In the genomic region with DNA sequence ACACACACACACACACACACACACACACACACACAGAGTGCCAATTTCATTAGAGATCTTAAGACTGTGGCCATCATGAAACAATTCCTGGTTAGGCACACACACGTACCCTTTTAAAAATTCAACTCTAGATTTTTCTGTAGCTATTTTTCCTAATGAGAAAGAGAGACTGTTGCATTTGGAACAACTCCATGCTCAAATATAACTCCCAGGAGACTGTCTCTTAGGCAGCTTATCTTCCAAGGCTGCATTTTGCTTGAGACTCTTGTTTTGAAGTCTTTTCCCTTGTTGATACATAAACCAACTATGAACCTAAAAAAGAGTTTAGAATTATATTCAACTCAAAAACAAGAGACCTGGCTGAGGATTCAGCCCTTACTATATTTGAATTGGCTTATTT, we compare ENCODE assay signal across 22 mouse cellular contexts.
DNase-seq lines count a peak whose midpoint lies in the region; ATAC-seq and TF ChIP-seq lines count a peak whose summit lies in the region.
"Had no signal": no experiment of that assay in that cellular context is flagged by ENCODE, and none has a peak within 500 bp of the region (broad histone marks: within the 10 kb centered on the region; RNA-seq: fewer than 3 reads in every experiment).

No protein-coding gene starts in this region.

- intact Hi-C loops in heart, adult 2 months (cut with DNase I): no loop called here
- intact Hi-C loops in heart, postnatal 36 days (cut with DNase I): loop anchor here (10.0 kb wide), 1 partner anchor 139 kb away; no protein-coding TSS in a partner anchor

- no peak overlapping the region for H3K9ac ChIP-seq in embryonic facial prominence, embryonic 14.5 days (ENCODE audit: low read depth, low read length)
- H3K9ac ChIP-seq in heart, adult 2 months (ENCODE audit: low read depth, low read length): no peak overlapping the region
- H3K9ac ChIP-seq in kidney, postnatal 0 days (ENCODE audit: low read depth, low read length): no peak overlapping the region
- H3K9ac ChIP-seq: forebrain, embryonic 15.5 days; hindbrain, embryonic 12.5 days had no signal

- no peak overlapping the region for H3K27ac ChIP-seq in embryonic facial prominence, embryonic 14.5 days (replicated peaks; ENCODE audit: low read depth, low read length)
- H3K27ac ChIP-seq in embryonic facial prominence, embryonic 10.5 days (replicated peaks): no peak overlapping the region
- H3K27ac ChIP-seq in heart, adult 2 months: peak overlapping the region; percentile 2
- no peak overlapping the region for H3K27ac ChIP-seq in kidney, postnatal 0 days
- H3K27ac ChIP-seq: forebrain, embryonic 15.5 days; hindbrain, embryonic 12.5 days had no signal

- H3K79me2 ChIP-seq in heart, adult 2 months (replicated peaks; ENCODE audit: control insufficient read depth, insufficient read depth, low read length): no peaks in the 10 kb centered on the region

- ATAC-seq in embryonic facial prominence, embryonic 14.5 days (ENCODE audit: low read depth): no peak
- ATAC-seq in kidney, postnatal 0 days (replicated peaks; ENCODE audit: low FRiP score, low read depth): no peak
- ATAC-seq: CD4-positive, CD25-positive, alpha-beta regulatory T cell, adult 4 months; forebrain, embryonic 15.5 days; hindbrain, embryonic 16.5 days; inflammation-experienced regulatory T-cells, adult 6 months; intestine, postnatal 0 days had no signal

- no peaks in the 10 kb centered on the region for H3K9me3 ChIP-seq in embryonic facial prominence, embryonic 14.5 days (ENCODE audit: control insufficient read depth, low read length)
- H3K9me3 ChIP-seq in embryonic facial prominence, embryonic 10.5 days: no peaks in the 10 kb centered on the region
- H3K9me3 ChIP-seq in kidney, postnatal 0 days (replicated peaks; ENCODE audit: low read length): no peaks in the 10 kb centered on the region
- H3K9me3 ChIP-seq: forebrain, embryonic 15.5 days; G1E; hindbrain, embryonic 12.5 days had no signal

- 58% methylated on average over 1 of the region's 1 CpGs for WGBS in embryonic facial prominence, embryonic 14.5 days
- WGBS in embryonic facial prominence, embryonic 10.5 days: 87% methylated on average over 1 of the region's 1 CpGs
- 63% methylated on average over 1 of the region's 1 CpGs for WGBS in heart, adult 2 months
- 61% methylated on average over 1 of the region's 1 CpGs for WGBS in kidney, postnatal 0 days

- H3K4me3 ChIP-seq in embryonic facial prominence, embryonic 14.5 days (ENCODE audit: low read depth, low read length): no peak overlapping the region
- H3K4me3 ChIP-seq in embryonic facial prominence, embryonic 10.5 days: no peak overlapping the region
- H3K4me3 ChIP-seq in heart, adult 2 months: no peak overlapping the region
- no peak overlapping the region for H3K4me3 ChIP-seq in kidney, postnatal 0 days (replicated peaks; ENCODE audit: low read depth, low read length)
- H3K4me3 ChIP-seq: forebrain, embryonic 15.5 days; hindbrain, embryonic 12.5 days had no signal

- peak; percentile 37 for DNase-seq in embryonic facial prominence, embryonic 14.5 days (ENCODE audit: low spot score)
- no peak for DNase-seq in embryonic facial prominence, embryonic 10.5 days (ENCODE audit: low spot score)
- DNase-seq in heart, adult 2 months: no peak
- no peak for DNase-seq in heart, postnatal 36 days
- peak; percentile 65 for DNase-seq in kidney, postnatal 0 days (ENCODE audit: low spot score)
- DNase-seq in kidney, postnatal 25 days: no peak
- DNase-seq in adipocyte (ENCODE audit: low spot score): peak; percentile 59
- DNase-seq: adrenal gland, adult 8-10 months; adrenal gland, postnatal 36 days; B cell, adult 2 months; cerebellum, adult 2 months; cerebellum, postnatal 10 days; gastrocnemius, postnatal 36 days; heart, adult 18-20 months; heart, postnatal 14 days had no signal

- TF ChIP-seq EP300 in heart, adult 2 months (IDR thresholded peaks at IDR 0.05; ENCODE audit: insufficient read depth, low read depth, low read length): no peak

- H3K27me3 ChIP-seq in embryonic facial prominence, embryonic 14.5 days (replicated peaks; ENCODE audit: control insufficient read depth, insufficient read depth, low read length): no peaks in the 10 kb centered on the region
- no peaks in the 10 kb centered on the region for H3K27me3 ChIP-seq in embryonic facial prominence, embryonic 10.5 days (replicated peaks; ENCODE audit: low read depth, poor library complexity, severe bottlenecking)
- no peaks in the 10 kb centered on the region for H3K27me3 ChIP-seq in heart, adult 2 months (ENCODE audit: control insufficient read depth, insufficient read depth, low read length)
- no peaks in the 10 kb centered on the region for H3K27me3 ChIP-seq in kidney, postnatal 0 days (ENCODE audit: insufficient read depth, low read length)
- H3K27me3 ChIP-seq: forebrain, embryonic 15.5 days; hindbrain, embryonic 12.5 days had no signal

- no peak overlapping the region for H3K4me2 ChIP-seq in embryonic facial prominence, embryonic 14.5 days (ENCODE audit: low read depth, low read length)
- no peak overlapping the region for H3K4me2 ChIP-seq in kidney, postnatal 0 days (ENCODE audit: low read length)
- H3K4me2 ChIP-seq: forebrain, embryonic 15.5 days; hindbrain, embryonic 12.5 days had no signal

- no peaks in the 10 kb centered on the region for H3K36me3 ChIP-seq in embryonic facial prominence, embryonic 14.5 days (ENCODE audit: control insufficient read depth, insufficient read depth, low read length)
- H3K36me3 ChIP-seq in embryonic facial prominence, embryonic 10.5 days (replicated peaks): no peaks in the 10 kb centered on the region
- no peaks in the 10 kb centered on the region; the same call in 1 of the 2 replicates for H3K36me3 ChIP-seq in heart, adult 2 months (ENCODE audit: control insufficient read depth, insufficient read depth, low read length)
- H3K36me3 ChIP-seq in kidney, postnatal 0 days (ENCODE audit: insufficient read depth, low read length): no peaks in the 10 kb centered on the region
- H3K36me3 ChIP-seq: forebrain, embryonic 15.5 days; G1E; hindbrain, embryonic 12.5 days had no signal

- peaks cover 7% of the 10 kb centered on the region for H3K4me1 ChIP-seq in embryonic facial prominence, embryonic 14.5 days (ENCODE audit: control insufficient read depth, insufficient read depth, low read length)
- H3K4me1 ChIP-seq in embryonic facial prominence, embryonic 10.5 days: peaks cover 14% of the 10 kb centered on the region
- H3K4me1 ChIP-seq in heart, adult 2 months (ENCODE audit: control insufficient read depth, insufficient read depth, low read length): peaks cover 6% of the 10 kb centered on the region
- H3K4me1 ChIP-seq in kidney, postnatal 0 days (replicated peaks; ENCODE audit: insufficient read depth, low read length): no peaks in the 10 kb centered on the region

- TF ChIP-seq CTCF in heart, adult 2 months (IDR thresholded peaks at IDR 0.05): no peak
- no peak for TF ChIP-seq CTCF in kidney, postnatal 0 days (IDR thresholded peaks at IDR 0.05; ENCODE audit: low read depth)

- no peak for TF ChIP-seq POLR2A in heart, adult 2 months (IDR thresholded peaks at IDR 0.05; ENCODE audit: insufficient read depth, low read depth, low read length)

Comparison
In these comparisons a context has a peak if more than half of its experiments do, and no peak if none do; other contexts are left out.
1. DNase-seq: peak in embryonic facial prominence, embryonic 14.5 days (single experiment), kidney, postnatal 0 days (single experiment) and adipocyte (single experiment); none in embryonic facial prominence, embryonic 10.5 days (single experiment), heart, adult 2 months (0 of 2), heart, postnatal 36 days (0 of 2) and kidney, postnatal 25 days (0 of 2).